Mouse (Mus musculus): ENCODE measurements at regions not wholly inside any gene's neighbourhood (a gene's known extent, or its start where the extent isn't known, plus 50 kb on each side); places are given as distances from the start of the nearest gene placed in this dataset.

DNA sequence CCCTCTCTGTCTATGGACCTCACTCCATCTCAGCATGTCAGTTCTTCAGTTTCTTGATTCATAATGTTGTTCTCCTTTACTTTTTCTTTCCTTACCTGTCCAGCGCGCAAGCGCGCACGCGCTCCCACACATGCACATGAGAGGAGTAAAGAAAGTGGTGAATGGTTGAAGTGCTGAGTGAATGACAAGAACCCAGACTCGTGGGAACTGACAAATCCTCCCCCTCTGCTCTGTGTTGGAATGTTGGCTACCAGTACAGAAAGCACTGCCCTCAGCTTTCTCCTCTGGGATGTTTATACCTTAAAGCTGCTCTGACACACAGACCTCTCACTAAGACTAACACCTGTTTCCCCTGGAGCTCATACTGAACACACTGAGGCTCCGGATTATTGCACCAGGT is 302.2 kb upstream of the Nrp1 start:
- Histone ChIP-seq H3K27me3 (ENCODE audit: control insufficient read depth, insufficient read depth, insufficient read length) (no peaks in the 10 kb centered on the region), H3K36me3 (ENCODE audit: control insufficient read depth, insufficient read depth) (no peaks in the 10 kb centered on the region), H3ac (ENCODE audit: control insufficient read depth, insufficient read length) (no peak overlapping the region), H3K4me3 (no peak overlapping the region), H3K4me2 (ENCODE audit: low read depth) (no peak overlapping the region), H3K79me2 (ENCODE audit: control insufficient read depth, insufficient read depth) (no peaks in the 10 kb centered on the region)
- TF ChIP-seq POLR2A (IDR thresholded peaks at IDR 0.05; ENCODE audit: insufficient read length, low read depth) (no peak), CEBPB (IDR thresholded peaks at IDR 0.05; ENCODE audit: insufficient read depth, poor library complexity, severe bottlenecking) (no peak), REST (IDR thresholded peaks at IDR 0.05; ENCODE audit: insufficient read depth, insufficient read length) (no peak), E2F4 (IDR thresholded peaks at IDR 0.05; ENCODE audit: insufficient read depth) (no peak), MAX (IDR thresholded peaks at IDR 0.05; ENCODE audit: low read depth) (no peak), MYOG (IDR thresholded peaks at IDR 0.05; ENCODE audit: control insufficient read depth in 1 of 3, insufficient read depth in 1 of 3, insufficient read length in 2 of 3, low read depth in 2 of 3) (no peak), MYOD1 (IDR thresholded peaks at IDR 0.05; ENCODE audit: control insufficient read depth in 1 of 3, insufficient read length in 2 of 3, low read depth in 2 of 3) (no peak), TCF12 (IDR thresholded peaks at IDR 0.05; ENCODE audit: insufficient read depth, poor library complexity, severe bottlenecking) (no peak), POLR2AphosphoS2 (IDR thresholded peaks at IDR 0.05; ENCODE audit: insufficient read length, low read depth) (no peak), USF1 (IDR thresholded peaks at IDR 0.05; ENCODE audit: low read depth) (no peak), TCF3 (IDR thresholded peaks at IDR 0.05; ENCODE audit: insufficient read length, low read depth) (no peak), SRF (IDR thresholded peaks at IDR 0.05; ENCODE audit: control insufficient read depth, insufficient read length, low read depth) (no peak)

- Histone ChIP-seq H3K27me3 (ENCODE audit: control insufficient read depth, insufficient read depth, insufficient read length) (no peaks in the 10 kb centered on the region), H3K36me3 (ENCODE audit: control insufficient read depth, insufficient read depth) (no peaks in the 10 kb centered on the region), H3K4me2 (ENCODE audit: low read depth) (no peak overlapping the region), H3ac (ENCODE audit: control insufficient read depth, insufficient read length) (no peak overlapping the region), H3K4me3 (no peak overlapping the region), H3K79me2 (ENCODE audit: control insufficient read depth, insufficient read depth) (no peaks in the 10 kb centered on the region)
- TF ChIP-seq MYOG (IDR thresholded peaks at IDR 0.05; ENCODE audit: control insufficient read depth in 1 of 3, insufficient read depth in 1 of 3, insufficient read length in 2 of 3, low read depth in 2 of 3): no peak
- TF ChIP-seq CEBPB (IDR thresholded peaks at IDR 0.05; ENCODE audit: insufficient read depth, poor library complexity, severe bottlenecking): no peak
- TF ChIP-seq E2F4 (IDR thresholded peaks at IDR 0.05; ENCODE audit: insufficient read depth): no peak
- TF ChIP-seq SRF (IDR thresholded peaks at IDR 0.05; ENCODE audit: control insufficient read depth, insufficient read length, low read depth): no peak
- no peak for TF ChIP-seq POLR2A (IDR thresholded peaks at IDR 0.05; ENCODE audit: insufficient read length, low read depth)
- TF ChIP-seq MAX (IDR thresholded peaks at IDR 0.05; ENCODE audit: low read depth): no peak
Measured at GRCm38 (mm10) chr8:128057845-128058244, 300.6 kb upstream of the Nrp1 start.

GRCm38 (mm10) chr8:128059817-128060216 is 298.6 kb upstream of the Nrp1 start:
- no peaks in the 10 kb centered on the region for H3K27me3 ChIP-seq (ENCODE audit: control insufficient read depth, insufficient read depth, insufficient read length)
- H3K4me3 ChIP-seq: no peak overlapping the region
- no peak overlapping the region for H3ac ChIP-seq (ENCODE audit: control insufficient read depth, insufficient read length)
- no peaks in the 10 kb centered on the region for H3K36me3 ChIP-seq (ENCODE audit: control insufficient read depth, insufficient read depth)
- H3K79me2 ChIP-seq (ENCODE audit: control insufficient read depth, insufficient read depth): no peaks in the 10 kb centered on the region
- H3K4me2 ChIP-seq (ENCODE audit: low read depth): no peak overlapping the region
- TF ChIP-seq MYOD1 (IDR thresholded peaks at IDR 0.05; ENCODE audit: control insufficient read depth in 1 of 3, insufficient read length in 2 of 3, low read depth in 2 of 3) (no peak), REST (IDR thresholded peaks at IDR 0.05; ENCODE audit: insufficient read depth, insufficient read length) (no peak), MYOG (IDR thresholded peaks at IDR 0.05; ENCODE audit: control insufficient read depth in 1 of 3, insufficient read depth in 1 of 3, insufficient read length in 2 of 3, low read depth in 2 of 3) (no peak), MAX (IDR thresholded peaks at IDR 0.05; ENCODE audit: low read depth) (no peak)

- no peak overlapping the region for H3ac ChIP-seq (ENCODE audit: control insufficient read depth, insufficient read length)
- H3K27me3 ChIP-seq (ENCODE audit: control insufficient read depth, insufficient read depth, insufficient read length): no peaks in the 10 kb centered on the region
- H3K79me2 ChIP-seq (ENCODE audit: control insufficient read depth, insufficient read depth): no peaks in the 10 kb centered on the region
- TF ChIP-seq MAX (IDR thresholded peaks at IDR 0.05; ENCODE audit: low read depth): no peak
- no peak for TF ChIP-seq MYOD1 (IDR thresholded peaks at IDR 0.05; ENCODE audit: control insufficient read depth in 1 of 3, insufficient read length in 2 of 3, low read depth in 2 of 3)
- TF ChIP-seq E2F4 (IDR thresholded peaks at IDR 0.05; ENCODE audit: insufficient read depth): no peak
- no peak for TF ChIP-seq CEBPB (IDR thresholded peaks at IDR 0.05; ENCODE audit: insufficient read depth, poor library complexity, severe bottlenecking)
- TF ChIP-seq MYOG (IDR thresholded peaks at IDR 0.05; ENCODE audit: control insufficient read depth in 1 of 3, insufficient read depth in 1 of 3, insufficient read length in 2 of 3, low read depth in 2 of 3): no peak
- no peak for TF ChIP-seq REST (IDR thresholded peaks at IDR 0.05; ENCODE audit: insufficient read depth, insufficient read length)
- no peak for TF ChIP-seq TCF3 (IDR thresholded peaks at IDR 0.05; ENCODE audit: insufficient read length, low read depth)
- TF ChIP-seq TCF12 (IDR thresholded peaks at IDR 0.05; ENCODE audit: insufficient read depth, poor library complexity, severe bottlenecking): no peak
- TF ChIP-seq USF1 (IDR thresholded peaks at IDR 0.05; ENCODE audit: low read depth): no peak
- no peak for TF ChIP-seq POLR2A (IDR thresholded peaks at IDR 0.05; ENCODE audit: insufficient read length, low read depth)
- TF ChIP-seq SRF (IDR thresholded peaks at IDR 0.05; ENCODE audit: control insufficient read depth, insufficient read length, low read depth): no peak
- no peak overlapping the region for H3K4me3 ChIP-seq
- H3K36me3 ChIP-seq (ENCODE audit: control insufficient read depth, insufficient read depth): no peaks in the 10 kb centered on the region
- no peak overlapping the region for H3K4me2 ChIP-seq (ENCODE audit: low read depth)
Measured at GRCm38 (mm10) chr8:128064211-128064610, 294.2 kb upstream of the Nrp1 start.

DNA sequence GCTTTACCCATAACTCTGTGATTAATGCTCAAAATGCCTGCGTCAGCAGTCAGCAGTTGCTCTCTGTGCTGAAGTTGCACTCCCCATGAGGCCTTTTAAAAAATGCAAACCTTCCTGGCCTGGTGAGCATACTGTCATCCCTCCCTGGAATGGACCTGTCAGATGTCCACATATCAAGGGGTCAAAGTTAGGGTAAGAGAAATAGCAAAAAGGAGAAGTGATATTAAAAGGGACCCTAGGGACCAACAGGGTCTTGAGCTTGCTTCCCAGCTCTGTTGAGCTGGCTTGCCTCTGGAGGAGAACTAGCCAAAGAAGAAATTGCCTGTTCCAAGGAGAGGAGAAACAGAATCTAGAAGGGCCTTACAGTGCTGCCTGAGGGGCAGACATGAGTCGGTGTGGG is 293.3 kb upstream of the Nrp1 start:
- no peaks in the 10 kb centered on the region for H3K36me3 ChIP-seq (ENCODE audit: control insufficient read depth, insufficient read depth)
- no peak overlapping the region for H3K4me3 ChIP-seq
- H3K27me3 ChIP-seq (ENCODE audit: control insufficient read depth, insufficient read depth, insufficient read length): no peaks in the 10 kb centered on the region
- H3ac ChIP-seq (ENCODE audit: control insufficient read depth, insufficient read length): no peak overlapping the region
- H3K79me2 ChIP-seq (ENCODE audit: control insufficient read depth, insufficient read depth): no peaks in the 10 kb centered on the region
- no peak for TF ChIP-seq POLR2AphosphoS2 (IDR thresholded peaks at IDR 0.05; ENCODE audit: insufficient read length, low read depth)
- no peak for TF ChIP-seq CEBPB (IDR thresholded peaks at IDR 0.05; ENCODE audit: insufficient read depth, poor library complexity, severe bottlenecking)
- TF ChIP-seq MYOD1 (IDR thresholded peaks at IDR 0.05; ENCODE audit: control insufficient read depth in 1 of 3, insufficient read length in 2 of 3, low read depth in 2 of 3): no peak
- TF ChIP-seq REST (IDR thresholded peaks at IDR 0.05; ENCODE audit: insufficient read depth, insufficient read length): no peak
- no peak for TF ChIP-seq MYOG (IDR thresholded peaks at IDR 0.05; ENCODE audit: control insufficient read depth in 1 of 3, insufficient read depth in 1 of 3, insufficient read length in 2 of 3, low read depth in 2 of 3)
- no peak for TF ChIP-seq MAX (IDR thresholded peaks at IDR 0.05; ENCODE audit: low read depth)
- TF ChIP-seq E2F4 (IDR thresholded peaks at IDR 0.05; ENCODE audit: insufficient read depth): no peak
- TF ChIP-seq TCF3 (IDR thresholded peaks at IDR 0.05; ENCODE audit: insufficient read length, low read depth): no peak
- no peak for TF ChIP-seq USF1 (IDR thresholded peaks at IDR 0.05; ENCODE audit: low read depth)
- TF ChIP-seq TCF12 (IDR thresholded peaks at IDR 0.05; ENCODE audit: insufficient read depth, poor library complexity, severe bottlenecking): no peak
- no peak for TF ChIP-seq SRF (IDR thresholded peaks at IDR 0.05; ENCODE audit: control insufficient read depth, insufficient read length, low read depth)
- no peak overlapping the region for H3K4me2 ChIP-seq (ENCODE audit: low read depth)

Measured in myocyte (in vitro differentiated cells).